Comparison of ENCODE assay signal across 16 mouse cellular contexts in genomic region chr4:45848825-45849156, GRCm38 (mm10). TPM values are rescaled to one million over a fixed set of nuclear protein-coding genes. Genes with fewer than 3 reads are reported as not detected.
DNase-seq lines count a peak whose midpoint lies in the region; ATAC-seq and TF ChIP-seq lines count a peak whose summit lies in the region.
"Had no signal": no experiment of that assay in that cellular context is flagged by ENCODE, and none has a peak within 500 bp of the region (broad histone marks: within the 10 kb centered on the region; RNA-seq: fewer than 3 reads in every experiment).

No protein-coding gene starts in this region.

- peak overlapping the region; percentile 78 for H3K27ac ChIP-seq in bone marrow macrophage, adult 2 months (ENCODE audit: insufficient read depth, low read depth, low read length)
- H3K27ac ChIP-seq in liver, embryonic 14.5 days = no peak overlapping the region
- no peak overlapping the region for H3K27ac ChIP-seq in cerebellum, adult 2 months (ENCODE audit: insufficient read depth, low read length)
- H3K27ac ChIP-seq: left cerebral cortex, adult 2 months had no signal

- no peaks in the 10 kb centered on the region for H3K36me3 ChIP-seq in erythroblast, embryonic 14.5 days (ENCODE audit: control insufficient read depth)
- no peaks in the 10 kb centered on the region for H3K36me3 ChIP-seq in liver, embryonic 14.5 days (replicated peaks; ENCODE audit: control insufficient read depth, insufficient read depth, low read depth)

- H3K9me3 ChIP-seq in erythroblast, embryonic 14.5 days (ENCODE audit: control insufficient read depth, low read length) = no peaks in the 10 kb centered on the region
- H3K9me3 ChIP-seq in liver, embryonic 14.5 days (ENCODE audit: control insufficient read depth, low read length) = no peaks in the 10 kb centered on the region

- peak overlapping the region; percentile 23 for H3K4me2 ChIP-seq in liver, embryonic 14.5 days (ENCODE audit: low read depth)

- no peak for ATAC-seq in erythroblast, adult 5-6 weeks (replicated peaks; ENCODE audit: low FRiP score, poor library complexity, severe bottlenecking)
- no peak for ATAC-seq in liver, embryonic 14.5 days (ENCODE audit: insufficient read depth)

- no peak for TF ChIP-seq EP300 in liver, embryonic 14.5 days (IDR thresholded peaks at IDR 0.05; ENCODE audit: low read depth)

- TF ChIP-seq POLR2A in bone marrow macrophage, adult 2 months (IDR thresholded peaks at IDR 0.05; ENCODE audit: borderline replicate concordance, low read depth, low read length) = no peak
- TF ChIP-seq POLR2A in cerebellum, adult 2 months (IDR thresholded peaks at IDR 0.05; ENCODE audit: borderline replicate concordance, insufficient read depth, low read length) = no peak

- H3K9ac ChIP-seq in liver, embryonic 14.5 days (replicated peaks) = no peak overlapping the region

- peak overlapping the region; percentile 37 for H3K4me3 ChIP-seq in erythroblast, embryonic 14.5 days (replicated peaks)
- no peak overlapping the region for H3K4me3 ChIP-seq in bone marrow macrophage, adult 2 months (ENCODE audit: insufficient read depth, low read length)
- H3K4me3 ChIP-seq in liver, embryonic 14.5 days (ENCODE audit: insufficient read depth in 1 of 2, low read depth in 2 of 2, low read length in 2 of 2) = peak overlapping the region; percentile 35 to 42
- no peak overlapping the region for H3K4me3 ChIP-seq in cerebellum, adult 2 months (replicated peaks; ENCODE audit: insufficient read depth, low read depth, low read length)
- H3K4me3 ChIP-seq: left cerebral cortex, adult 2 months had no signal

- H3K4me1 ChIP-seq in erythroblast, embryonic 14.5 days (ENCODE audit: control insufficient read depth) = no peaks in the 10 kb centered on the region
- H3K4me1 ChIP-seq in bone marrow macrophage, adult 2 months (ENCODE audit: control insufficient read depth, insufficient read depth, low read length) = peaks cover 51% of the 10 kb centered on the region
- H3K4me1 ChIP-seq in liver, embryonic 14.5 days (replicated peaks; ENCODE audit: control insufficient read depth in 2 of 2, insufficient read depth in 2 of 2, low read length in 1 of 2) = no peaks in the 10 kb centered on the region; a peak in 1 of 4 replicates
- no peaks in the 10 kb centered on the region for H3K4me1 ChIP-seq in cerebellum, adult 2 months (ENCODE audit: control insufficient read depth, insufficient read depth, low read length)

- WGBS in liver, embryonic 14.5 days (ENCODE audit: insufficient replicate concordance) = 26% methylated on average over 10 of the region's 10 CpGs
- WGBS in cerebellum, adult 2 months = 43% methylated on average over 10 of the region's 10 CpGs

- DNase-seq in kidney, postnatal 36 days = peak; percentile 18 to 34
- DNase-seq in liver, embryonic 14.5 days (ENCODE audit: low read depth in 3 of 3, low spot score in 3 of 3) = no peak
- no peak for DNase-seq in lung, adult 18-20 months
- no peak for DNase-seq in B cell, adult 2 months
- DNase-seq in cerebellum, adult 2 months = no peak
- DNase-seq: adrenal gland, adult 8-10 months; right cerebral cortex, adult 18-20 months had no signal

- H3K27me3 ChIP-seq in erythroblast, embryonic 14.5 days (ENCODE audit: control insufficient read depth) = peaks cover 3% of the 10 kb centered on the region
- no peaks in the 10 kb centered on the region; the same call in 1 of the 2 replicates for H3K27me3 ChIP-seq in liver, embryonic 14.5 days (ENCODE audit: control insufficient read depth, insufficient read depth, low read length)
- no peaks in the 10 kb centered on the region for H3K27me3 ChIP-seq in cerebellum, adult 2 months (ENCODE audit: control insufficient read depth, insufficient read depth, low read length)

- TF ChIP-seq CTCF in bone marrow macrophage, adult 2 months (IDR thresholded peaks at IDR 0.05; ENCODE audit: low read depth, low read length) = no peak
- no peak for TF ChIP-seq CTCF in liver, embryonic 14.5 days (IDR thresholded peaks at IDR 0.05; ENCODE audit: low read depth)
- no peak for TF ChIP-seq CTCF in cerebellum, adult 2 months (IDR thresholded peaks at IDR 0.05; ENCODE audit: borderline replicate concordance, insufficient read depth, low read depth, low read length)

RNA-seq across cellular contexts. Expression of gene Stra6l, which starts 0.3 kb away (rescaled TPM):
- polyA plus RNA-seq in erythroblast, embryonic 14.5 days (2012) = not detected in 2 replicates
- total RNA-seq in erythroblast, adult 5-6 weeks (2015; ENCODE audit: low replicate concordance) = not detected in 2 replicates
- not detected in 2 replicates for total RNA-seq in erythroblast, adult 5-6 weeks (2017; ENCODE audit: low replicate concordance)
- 0.79 and 0.82 TPM in 2 replicates for polyA plus RNA-seq in bone marrow macrophage, adult 2 months (2012; ENCODE audit: insufficient read depth, insufficient read length, missing spikeins)
- 3.9 and 4.6 TPM in 2 replicates for polyA plus RNA-seq in liver, embryonic 14.5 days (2012; rRNA removed)
- polyA plus RNA-seq in liver, embryonic 14.5 days (2014; fragmentation: Nextera tagmentation; extraction: Ambion mirVana) = 4.4 and 4.6 TPM in 2 replicates
- polyA plus RNA-seq in cerebellum, adult 2 months (2012; rRNA removed) = 0.03 and 0.05 TPM in 2 replicates
- total RNA-seq: common myeloid progenitor, adult 5-6 weeks; heart, postnatal 25 days; left cerebral cortex, adult 2 months had no signal

RNA-seq across cellular contexts. Expression of gene Igfbpl1, which starts 22.1 kb away (rescaled TPM):
- polyA plus RNA-seq in erythroblast, embryonic 14.5 days (2012) = not detected in 2 replicates
- total RNA-seq in erythroblast, adult 5-6 weeks (2015; ENCODE audit: low replicate concordance) = not detected in 2 replicates
- total RNA-seq in erythroblast, adult 5-6 weeks (2017; ENCODE audit: low replicate concordance) = not detected in 2 replicates
- not detected in 2 replicates for polyA plus RNA-seq in bone marrow macrophage, adult 2 months (2012; ENCODE audit: insufficient read depth, insufficient read length, missing spikeins)
- 0.03 and 0.69 TPM in 2 replicates for polyA plus RNA-seq in liver, embryonic 14.5 days (2012; rRNA removed)
- polyA plus RNA-seq in liver, embryonic 14.5 days (2014; fragmentation: Nextera tagmentation; extraction: Ambion mirVana) = not detected in 2 replicates
- 0.38 and 0.51 TPM in 2 replicates for polyA plus RNA-seq in cerebellum, adult 2 months (2012; rRNA removed)
- total RNA-seq: common myeloid progenitor, adult 5-6 weeks had no signal
- polyA plus RNA-seq: lung, embryonic 16.5 days; thymus, postnatal 0 days had no signal

RNA-seq across cellular contexts. Expression of gene Ccdc180, which starts 41.3 kb away (rescaled TPM):
- not detected in 2 replicates for polyA plus RNA-seq in erythroblast, embryonic 14.5 days (2012)
- total RNA-seq in erythroblast, adult 5-6 weeks (2015; ENCODE audit: low replicate concordance) = 0.38 and 0.63 TPM in 2 replicates
- not detected in 2 replicates for total RNA-seq in erythroblast, adult 5-6 weeks (2017; ENCODE audit: low replicate concordance)
- polyA plus RNA-seq in bone marrow macrophage, adult 2 months (2012; ENCODE audit: insufficient read depth, insufficient read length, missing spikeins) = 0.32 and 1.2 TPM in 2 replicates
- polyA plus RNA-seq in liver, embryonic 14.5 days (2012; rRNA removed) = 0.01 TPM in 2 replicates
- polyA plus RNA-seq in liver, embryonic 14.5 days (2014; fragmentation: Nextera tagmentation; extraction: Ambion mirVana) = 0.06 and 0.08 TPM in 2 replicates
- polyA plus RNA-seq in cerebellum, adult 2 months (2012; rRNA removed) = 0.29 TPM in 2 replicates
- total RNA-seq: heart, postnatal 25 days had no signal
- polyA plus RNA-seq: large intestine, adult 2 months had no signal

RNA-seq across cellular contexts. Expression of gene Aldh1b1, which starts 50.0 kb away (rescaled TPM):
- polyA plus RNA-seq in erythroblast, embryonic 14.5 days (2012) = 0.10 and 0.14 TPM in 2 replicates
- total RNA-seq in erythroblast, adult 5-6 weeks (2015; ENCODE audit: low replicate concordance) = 1.3 TPM in 2 replicates
- total RNA-seq in erythroblast, adult 5-6 weeks (2017; ENCODE audit: low replicate concordance) = 1.6 and 2.2 TPM in 2 replicates
- 4.2 and 4.3 TPM in 2 replicates for polyA plus RNA-seq in bone marrow macrophage, adult 2 months (2012; ENCODE audit: insufficient read depth, insufficient read length, missing spikeins)
- 26.8 and 30.5 TPM in 2 replicates for polyA plus RNA-seq in liver, embryonic 14.5 days (2012; rRNA removed)
- 23.4 and 28.3 TPM in 2 replicates for polyA plus RNA-seq in liver, embryonic 14.5 days (2014; fragmentation: Nextera tagmentation; extraction: Ambion mirVana)
- 2.7 and 2.8 TPM in 2 replicates for polyA plus RNA-seq in cerebellum, adult 2 months (2012; rRNA removed)

Comparison
In these comparisons a context has a peak if more than half of its experiments do, and no peak if none do; other contexts are left out.
1. H3K4me3 ChIP-seq: peak in erythroblast, embryonic 14.5 days (single experiment) and liver, embryonic 14.5 days (2 of 2); none in bone marrow macrophage, adult 2 months (single experiment) and cerebellum, adult 2 months (single experiment).
2. DNase-seq: peak in kidney, postnatal 36 days (2 of 2); none in liver, embryonic 14.5 days (0 of 3), lung, adult 18-20 months (0 of 2), B cell, adult 2 months (0 of 2) and cerebellum, adult 2 months (0 of 2).